Mouse (Mus musculus) adrenal gland, adult 8-10 months (tissue): ENCODE measurements around the gene Tshz2. TPM values are rescaled to one million over a fixed set of nuclear protein-coding genes. Genes with fewer than 3 reads are reported as not detected.
"Not testable (repeated sequence)": the region's sequence is repeated elsewhere in the genome, so short reads cannot be mapped to it uniquely, and the experiment has no call there.

ENCODE experiments used
- DNase-seq: peaks from one replicate; pipeline ENCODE4 v3.0.0; 2022
- total RNA-seq, 4 experiments: library from RNA; stranded (reverse); gene quantifications; 2 replicates each; pipeline ENCODE4 v1.2.4; 2022

Gene Tshz2
- total RNA-seq = 10 to 100 TPM; 40.4 to 58.6 (median 47.5) TPM

GRCm38 (mm10) chr2:169632338-169633151 lies at the start of gene Tshz2:
Tshz2 (plus strand) TSS chr2:169633013.
- peak; percentile 52 for DNase-seq

- DNase-seq = no peak
These were observed 49.3 kb upstream of the Tshz2 start for GRCm38 (mm10) chr2:169583476-169583875.

GRCm38 (mm10) chr2:169584745-169585456 lies 47.9 kb upstream of the Tshz2 start:
- DNase-seq = no peak

GRCm38 (mm10) chr2:169585631-169586285 lies 47.1 kb upstream of the Tshz2 start:
- no peak for DNase-seq

GRCm38 (mm10) chr2:169586688-169587087 lies 46.1 kb upstream of the Tshz2 start:
- DNase-seq = no peak

- not testable (repeated sequence) for DNase-seq
These were observed 45.2 kb upstream of the Tshz2 start, which contains the start of gene Gm11011 for GRCm38 (mm10) chr2:169587645-169588044. Gm11011 (minus strand) TSS chr2:169587745.

GRCm38 (mm10) chr2:169589697-169590096 lies 43.1 kb upstream of the Tshz2 start:
- no peak for DNase-seq

- no peak for DNase-seq
These were observed 42.4 kb upstream of the Tshz2 start for GRCm38 (mm10) chr2:169590412-169590811.

- DNase-seq = no peak
These were observed 39.1 kb upstream of the Tshz2 start for GRCm38 (mm10) chr2:169593742-169594141.

GRCm38 (mm10) chr2:169597357-169597756 lies 35.5 kb upstream of the Tshz2 start:
- DNase-seq = no peak

GRCm38 (mm10) chr2:169597971-169598370 lies 34.8 kb upstream of the Tshz2 start:
- DNase-seq = no peak

GRCm38 (mm10) chr2:169599591-169599990 lies 33.2 kb upstream of the Tshz2 start:
- DNase-seq = no peak

GRCm38 (mm10) chr2:169600163-169600562 lies 32.6 kb upstream of the Tshz2 start:
- DNase-seq = no peak

GRCm38 (mm10) chr2:169606901-169607678 lies 25.7 kb upstream of the Tshz2 start:
- DNase-seq = no peak

GRCm38 (mm10) chr2:169607787-169608186 lies 25.0 kb upstream of the Tshz2 start:
- no peak for DNase-seq

GRCm38 (mm10) chr2:169609956-169610355 lies 22.9 kb upstream of the Tshz2 start:
- DNase-seq = no peak

GRCm38 (mm10) chr2:169610882-169611281 lies 21.9 kb upstream of the Tshz2 start:
- no peak for DNase-seq

- no peak for DNase-seq
These were observed 21.3 kb upstream of the Tshz2 start for GRCm38 (mm10) chr2:169611557-169611956.

GRCm38 (mm10) chr2:169614683-169615082 lies 18.1 kb upstream of the Tshz2 start:
- no peak for DNase-seq

GRCm38 (mm10) chr2:169615998-169616397 lies 16.8 kb upstream of the Tshz2 start:
- DNase-seq = no peak

- DNase-seq = no peak
These were observed 11.6 kb upstream of the Tshz2 start for GRCm38 (mm10) chr2:169621201-169621710.

GRCm38 (mm10) chr2:169630070-169630469 lies 2.7 kb upstream of the Tshz2 start:
- DNase-seq = no peak
